Mouse (Mus musculus) subcutaneous adipose tissue, adult 2 months (tissue): ENCODE results near the gene Bdnf. TPM values are rescaled to one million over a fixed set of nuclear protein-coding genes. Genes with fewer than 3 reads are reported as not detected.

Source experiments
- polyA plus RNA-seq: library from polyadenylated mRNA; depleted of rRNA; stranded (reverse); fragments of >200 nt; gene quantifications from 2 replicates; pipeline ENCODE4 v1.2.3, GENCODE M21; 2012; ENCODE audit warnings: low replicate concordance; rRNA removed

Bdnf gene
- 0.14 and 0.30 TPM in 2 replicates for polyA plus RNA-seq

DNA sequence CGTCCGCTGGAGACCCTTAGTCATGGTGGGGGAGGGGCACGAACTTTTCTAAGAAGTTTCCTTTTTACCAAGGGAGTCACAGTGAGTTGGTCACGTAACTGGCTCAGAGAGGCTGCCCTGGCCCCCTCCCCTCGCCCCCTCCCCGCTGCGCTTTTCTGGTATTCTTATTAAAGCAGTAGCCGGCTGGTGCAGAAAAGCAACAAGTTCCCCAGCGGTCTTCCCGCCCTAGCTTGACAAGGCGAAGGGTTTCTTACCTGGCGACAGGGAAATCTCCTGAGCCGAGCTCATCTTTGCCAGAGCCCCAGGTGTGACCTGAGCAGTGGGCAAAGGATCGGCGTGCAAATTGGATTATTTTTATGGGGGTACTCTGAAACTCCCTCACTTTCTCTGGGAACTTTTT, at the start of gene Bdnf:
Gene Bdnf, plus strand, starts transcription at position 169 of the 400 bp plus-strand sequence.

Other genes with a start within 250 kb of the Bdnf start
- gene Lin7c, start 216.2 kb downstream of the Bdnf start, polyA plus RNA-seq = 6.2 and 6.5 TPM in 2 replicates
- 19.7 and 26.4 TPM in 2 replicates for gene Lgr4, start 242.9 kb downstream of the Bdnf start, polyA plus RNA-seq